Mouse (Mus musculus): Measurements from ENCODE around the gene Vipr1.
A peak's percentile ranks its signal among the peaks of the same experiment; 100 is the strongest.

Vipr1 gene

DNA sequence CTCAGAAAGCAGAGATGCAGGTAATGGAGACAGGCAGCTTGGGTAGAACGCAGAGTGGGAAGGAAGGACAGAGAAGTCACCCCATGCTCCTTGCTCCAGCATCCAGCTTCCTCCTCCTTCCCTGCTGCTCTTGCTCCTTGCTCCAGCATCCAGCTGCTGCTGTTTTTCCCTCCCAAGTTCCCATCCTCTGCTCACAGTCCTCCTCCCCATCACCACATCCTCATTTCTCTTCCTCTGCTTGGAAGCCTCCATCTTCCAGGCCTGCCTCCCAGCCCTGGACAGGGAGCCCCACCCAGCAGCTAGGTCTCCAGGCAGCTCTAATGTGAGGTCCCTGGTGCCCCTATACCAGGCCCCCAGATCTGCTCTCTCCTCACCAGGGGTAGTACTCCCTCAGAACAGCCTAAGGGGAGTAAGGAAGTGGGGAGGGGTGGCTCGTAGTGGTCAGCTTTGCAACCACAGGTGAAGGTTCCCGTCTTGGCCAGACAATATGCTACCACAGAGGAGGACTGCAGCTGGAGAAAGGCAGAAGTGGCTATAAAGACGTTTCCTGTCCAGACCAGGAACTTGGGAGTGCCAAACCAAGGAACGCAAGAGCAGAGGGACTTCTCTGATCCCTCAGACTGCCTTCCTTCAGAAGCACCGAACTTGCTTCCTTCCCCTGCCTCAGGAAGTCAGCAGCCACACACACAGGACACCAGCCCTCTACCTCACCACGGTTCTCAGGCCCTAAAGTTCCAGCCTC is 6.5 kb upstream of the Vipr1 start:
- DNase-seq = no peak

DNA sequence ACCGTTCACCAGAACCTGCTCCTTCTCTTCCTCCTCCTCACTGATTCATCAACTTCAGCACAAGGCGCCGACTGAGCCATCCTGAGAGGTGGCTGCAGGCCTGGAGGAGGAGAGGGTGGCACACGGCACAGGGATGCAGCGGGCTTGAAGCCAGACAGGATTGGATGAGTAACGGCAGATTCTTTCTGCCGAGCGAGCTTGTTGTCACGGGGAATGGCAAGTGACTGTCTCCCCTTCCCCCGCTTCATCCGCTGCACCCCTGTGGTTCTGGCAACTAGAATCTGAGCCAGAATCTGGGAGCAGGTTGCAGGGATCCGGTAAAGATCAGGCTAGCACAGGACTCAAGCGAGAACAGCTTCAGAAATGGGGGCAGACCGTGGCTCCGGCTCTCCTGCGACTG is 2.7 kb upstream of the Vipr1 start:
- DNase-seq = peak; percentile 83

DNA sequence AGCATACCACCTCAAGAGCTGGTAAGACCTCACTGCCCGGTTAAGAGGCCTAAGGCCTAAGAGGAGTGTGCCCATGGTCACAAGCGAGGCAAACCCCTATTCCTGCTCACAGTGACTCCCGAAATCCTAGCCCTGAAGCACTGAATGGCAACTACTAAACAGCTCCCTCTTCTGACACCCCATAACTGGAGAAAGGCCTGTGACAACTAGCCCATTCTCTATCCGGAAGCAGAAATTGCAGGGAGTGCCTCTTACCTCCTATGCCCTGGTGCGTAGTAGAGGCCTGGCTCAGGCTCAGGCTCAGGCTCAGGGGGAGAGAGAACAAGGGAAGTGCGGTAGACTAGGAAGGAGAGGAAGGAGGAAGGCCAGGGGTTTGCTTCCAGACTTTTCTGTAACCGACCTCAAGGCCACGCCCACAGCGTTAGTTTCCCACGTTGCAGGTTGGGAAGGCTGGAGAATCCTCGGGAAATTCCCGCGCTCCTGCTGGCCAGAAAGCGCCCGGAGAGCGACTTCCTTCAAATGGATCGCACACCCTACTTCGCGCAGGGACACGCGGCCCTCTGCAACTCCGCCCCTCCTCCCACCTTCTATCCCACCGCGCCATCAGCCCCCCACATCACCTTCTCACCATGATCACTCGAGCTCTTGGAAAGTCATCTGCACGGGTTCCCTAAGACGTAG is 1.1 kb upstream of the Vipr1 start:
- peak; percentile 68 for DNase-seq

DNA sequence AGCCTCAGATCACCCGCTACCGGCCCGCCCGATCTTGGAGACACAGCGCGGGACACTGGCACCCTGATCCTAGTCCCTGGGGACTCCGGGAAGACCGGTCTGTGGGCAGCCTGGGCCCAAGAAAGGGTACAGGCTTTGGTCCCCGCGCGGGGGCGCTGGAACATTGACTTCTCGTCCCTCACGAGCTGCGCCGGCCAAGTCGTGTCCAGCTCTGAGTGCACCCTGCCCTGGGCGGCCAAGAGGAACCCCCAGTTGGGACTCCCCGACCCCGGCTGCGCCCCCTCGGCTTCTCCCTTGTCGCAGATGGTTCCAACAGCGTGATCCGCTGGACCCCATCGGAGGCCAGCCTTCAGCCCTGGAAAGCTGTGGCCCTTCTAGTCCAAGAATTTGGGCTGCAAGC is 515 bp upstream of the Vipr1 start, which contains the start of gene Lyzl4:
Lyzl4 (minus strand) TSS at position 96 of the 400 bp plus-strand sequence.
- DNase-seq = peak; percentile 88

DNA sequence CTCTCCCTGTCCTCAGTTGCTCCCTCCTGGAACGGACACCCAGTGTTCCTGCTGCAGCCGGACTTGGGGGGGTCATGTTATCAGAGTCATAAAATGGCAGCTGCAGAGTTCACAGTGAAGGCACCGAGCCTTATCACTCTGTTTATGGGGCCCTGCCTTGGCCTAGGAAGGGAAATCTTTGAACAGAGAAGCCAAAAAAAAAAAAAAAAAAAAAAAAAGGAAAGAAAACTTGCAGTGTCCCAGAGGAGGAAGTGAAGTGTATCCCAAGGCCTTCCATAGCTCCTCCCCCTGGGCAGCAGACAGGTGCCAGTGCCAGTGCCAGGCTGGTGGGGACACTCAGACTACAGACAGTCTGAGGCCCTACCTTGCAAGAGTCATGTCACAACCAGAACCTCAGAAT is 2.3 kb downstream of the Vipr1 start:
- no peak for DNase-seq

DNA sequence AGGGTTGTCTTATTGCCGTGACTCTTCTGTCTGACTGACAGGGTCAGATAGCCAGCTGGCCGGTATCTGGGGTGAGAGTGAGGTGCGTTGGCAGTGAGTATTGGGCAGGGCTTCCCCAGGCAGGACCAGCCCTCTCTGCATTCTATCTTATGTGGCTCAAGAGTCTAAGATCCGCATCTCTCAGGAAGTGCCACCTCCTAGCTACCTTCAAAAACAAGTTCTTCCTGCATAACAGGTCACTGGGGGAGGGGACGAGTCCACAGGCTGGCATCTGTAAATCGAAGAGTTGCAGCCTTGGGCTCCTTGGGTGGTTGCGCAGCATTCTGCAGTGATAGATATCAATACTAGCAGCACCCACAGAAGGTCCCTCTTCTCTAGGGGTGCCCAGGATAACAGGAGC is 4.5 kb downstream of the Vipr1 start:
- DNase-seq = no peak

DNA sequence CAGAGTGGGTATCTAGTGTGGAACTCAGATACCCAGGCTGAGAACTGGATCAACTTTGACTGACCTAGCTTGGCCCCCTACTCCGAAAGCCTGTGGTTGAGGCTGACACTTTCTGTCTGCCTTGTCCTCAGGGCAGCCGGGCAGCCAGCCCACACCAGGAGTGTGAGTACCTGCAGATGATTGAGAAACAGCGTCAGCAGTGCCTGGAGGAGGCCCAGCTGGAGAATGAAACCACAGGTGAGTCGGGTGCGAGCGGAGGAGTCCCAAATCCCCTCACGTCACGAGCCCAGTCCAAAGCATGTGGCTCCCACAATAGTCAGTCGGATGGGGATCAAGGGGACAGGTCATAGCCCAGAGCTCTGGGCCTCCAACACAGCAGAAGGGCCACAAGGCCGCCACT is 11.2 kb downstream of the Vipr1 start:
- no peak for DNase-seq

DNA sequence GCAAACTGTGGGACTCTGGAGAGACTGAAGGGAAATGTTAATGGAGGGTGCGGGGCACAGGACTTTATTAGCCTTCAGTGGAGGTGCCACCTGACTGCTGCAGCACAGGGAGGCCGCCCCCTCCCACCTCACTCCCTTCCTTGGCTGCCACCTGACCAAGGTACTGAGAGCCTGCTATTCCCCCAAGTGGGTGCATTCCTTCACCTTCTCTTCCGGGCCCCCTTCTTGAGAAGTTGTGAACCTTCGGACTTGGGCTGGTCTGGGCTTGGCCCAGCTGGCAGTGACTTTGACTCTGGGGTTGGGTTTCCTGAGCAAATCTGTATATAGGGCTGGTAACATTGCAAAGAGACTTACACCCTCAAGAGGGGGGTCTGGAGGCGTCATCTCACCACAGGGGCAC is 13.8 kb downstream of the Vipr1 start:
- DNase-seq = no peak

DNA sequence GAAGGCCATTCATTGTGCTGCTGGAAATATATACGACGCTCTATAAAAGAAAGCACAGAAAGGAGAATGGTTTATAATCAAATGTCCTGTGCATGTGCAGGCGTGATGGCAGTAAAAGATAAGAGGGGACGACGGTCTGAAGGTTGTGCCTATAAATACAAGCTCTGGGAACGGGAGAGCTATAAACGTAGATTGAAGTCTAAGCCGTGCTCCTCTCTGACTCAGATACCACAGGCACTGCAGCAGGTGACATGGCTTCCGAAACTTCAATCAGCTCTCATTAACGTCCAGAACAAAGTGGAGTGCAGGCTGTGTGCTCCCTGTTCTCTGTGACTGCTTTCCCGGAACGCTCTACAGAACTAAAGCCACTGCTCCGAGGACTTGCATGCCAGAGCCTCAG is 14.6 kb downstream of the Vipr1 start:
- DNase-seq = no peak

DNA sequence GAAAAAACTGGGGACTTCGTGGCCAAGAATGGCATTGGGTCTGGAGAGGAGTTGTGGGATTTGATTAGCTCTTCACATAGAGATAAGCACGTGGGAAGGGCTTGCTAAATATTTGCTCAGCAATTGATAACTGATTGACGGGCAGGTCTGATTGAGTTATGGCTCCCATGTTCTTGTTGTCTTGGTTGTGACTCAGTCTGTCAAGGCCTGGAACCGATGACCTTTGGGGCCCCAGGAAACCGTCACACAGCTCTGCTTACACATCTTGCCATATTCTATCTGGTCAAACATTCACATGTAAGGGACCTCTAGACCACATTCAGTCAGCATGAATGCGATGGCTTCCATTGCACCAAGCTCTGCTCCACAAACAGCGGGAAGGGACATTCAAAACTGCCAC is 15.7 kb downstream of the Vipr1 start:
- DNase-seq = no peak

DNA sequence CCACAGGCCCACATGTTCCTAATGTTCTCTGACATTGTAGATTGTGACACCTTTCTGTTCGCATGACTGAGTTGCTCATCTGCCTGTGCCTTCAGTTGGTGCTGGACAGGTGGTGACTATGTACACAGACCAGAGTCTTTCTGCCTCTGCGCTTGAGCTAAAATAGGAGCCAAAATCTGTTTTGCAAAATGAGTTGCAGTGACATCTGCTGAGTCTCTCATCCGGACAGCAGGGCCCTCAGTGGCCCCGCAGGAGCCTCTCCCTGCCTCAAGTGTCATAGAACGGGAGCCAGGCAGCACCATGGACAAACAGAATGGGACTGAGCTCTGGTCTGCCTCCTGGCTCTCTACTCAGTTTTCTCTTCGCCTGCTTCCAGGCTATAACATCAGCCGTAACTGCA is 17.3 kb downstream of the Vipr1 start:
- DNase-seq = no peak

DNA sequence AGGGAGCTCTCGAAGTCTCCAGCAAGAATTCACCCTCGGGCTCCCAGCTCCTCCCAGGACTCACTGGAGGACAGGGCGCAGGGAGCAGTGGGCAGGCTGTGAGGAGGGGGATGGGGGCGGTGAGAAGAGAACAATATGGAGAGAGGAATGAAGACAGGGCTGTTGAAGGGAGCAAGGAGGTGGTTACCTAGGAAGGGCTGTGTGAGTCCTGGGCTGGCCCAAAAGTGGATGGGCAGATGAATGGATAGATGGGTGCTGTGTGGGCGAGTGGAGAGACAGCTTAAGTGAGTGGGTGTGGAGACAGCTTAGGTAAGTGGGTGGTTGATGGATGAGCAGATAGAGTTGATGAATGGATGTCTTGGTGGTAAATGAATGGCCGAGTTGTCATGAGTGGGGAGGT is 21.0 kb downstream of the Vipr1 start:
- DNase-seq = no peak

DNA sequence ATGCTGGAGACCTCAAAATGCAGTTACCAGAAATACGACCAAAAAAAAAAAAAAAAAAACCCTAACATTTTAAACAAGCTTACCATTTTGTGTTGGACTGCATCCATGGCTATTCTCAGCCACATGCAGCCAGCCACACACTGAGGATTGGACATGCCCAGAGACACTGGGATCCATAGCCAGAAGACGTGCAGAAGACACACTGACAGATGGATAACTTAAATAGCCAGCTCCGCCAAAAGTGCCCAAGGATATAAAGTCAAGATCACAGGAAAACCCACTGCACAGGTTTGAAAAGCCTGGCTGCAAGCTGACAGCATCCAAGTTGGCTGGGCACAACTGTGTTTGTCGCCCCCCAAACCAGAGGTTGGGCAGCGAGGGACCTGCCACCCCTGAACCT is 21.6 kb downstream of the Vipr1 start:
- no peak for DNase-seq

DNA sequence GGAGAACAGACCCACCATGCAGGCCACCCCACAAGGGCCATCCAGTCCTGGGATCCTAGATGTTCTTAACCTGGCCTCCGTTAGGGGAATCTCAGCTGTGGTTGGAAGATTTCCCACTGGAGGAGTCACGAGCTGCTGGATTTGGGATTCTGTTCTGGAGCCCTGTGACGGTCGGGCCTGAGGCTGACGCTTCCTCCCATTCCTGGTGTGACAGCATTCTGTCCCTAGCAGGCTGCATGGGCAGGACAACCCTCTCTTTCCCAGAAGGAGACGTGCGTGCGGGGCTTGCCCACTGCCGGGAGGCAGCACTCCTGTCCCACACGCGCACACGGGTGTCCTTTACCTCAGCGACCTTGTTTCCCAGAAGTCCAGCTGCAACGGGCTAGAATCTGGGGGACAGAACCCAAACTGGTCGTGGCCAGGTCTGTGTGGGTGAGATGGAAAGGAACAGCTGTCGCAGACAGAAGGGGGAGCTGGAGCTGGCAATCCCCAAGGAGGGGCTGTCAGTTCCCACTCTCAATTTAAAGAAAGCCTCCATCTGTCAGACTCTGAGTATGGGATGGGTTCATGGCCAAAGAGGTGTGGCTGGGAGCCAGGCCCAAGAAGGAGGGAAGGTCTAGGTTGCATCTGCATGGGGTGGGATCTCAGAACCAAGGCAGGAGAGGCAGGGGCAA is 24.6 kb downstream of the Vipr1 start:
- DNase-seq = no peak

DNA sequence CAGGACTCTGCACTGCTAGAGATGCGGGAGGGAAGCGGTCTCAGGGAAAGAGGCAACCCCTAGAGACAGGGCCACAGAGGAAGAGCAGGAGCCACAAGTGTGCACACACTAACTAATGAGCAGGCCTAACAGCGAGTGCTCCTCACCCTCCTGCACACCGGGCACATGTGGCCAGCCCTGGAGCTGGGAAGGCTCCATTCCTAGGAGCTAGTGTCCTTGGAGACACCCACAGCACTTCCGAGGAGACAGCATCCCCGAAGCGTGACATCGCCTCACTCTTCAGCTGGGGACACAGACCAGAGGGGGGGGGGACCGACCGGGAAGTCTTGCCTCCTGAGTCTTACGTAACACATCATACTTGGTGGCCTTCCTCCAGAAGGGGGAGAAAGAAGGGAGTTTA is 25.3 kb downstream of the Vipr1 start:
- DNase-seq = no peak

DNA sequence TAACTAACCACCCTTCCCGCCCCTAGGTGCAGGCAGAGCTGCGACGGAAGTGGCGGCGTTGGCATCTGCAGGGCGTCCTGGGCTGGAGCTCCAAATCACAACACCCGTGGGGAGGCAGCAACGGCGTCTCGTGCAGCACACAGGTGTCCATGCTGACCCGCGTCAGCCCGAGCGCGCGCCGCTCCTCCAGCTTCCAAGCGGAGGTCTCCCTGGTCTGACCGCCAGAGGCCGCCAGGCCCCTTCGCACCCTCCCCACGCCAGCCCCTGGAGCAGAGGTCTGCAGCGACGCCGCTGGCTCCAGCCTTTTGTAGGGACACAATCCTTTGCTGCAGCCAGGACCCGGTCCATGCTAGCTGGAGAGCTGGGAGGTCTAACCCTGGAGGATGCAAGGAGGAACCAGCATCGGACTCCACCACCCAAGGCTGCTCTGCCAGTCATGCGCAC is 26.9 kb downstream of the Vipr1 start:
- no peak for DNase-seq

DNA sequence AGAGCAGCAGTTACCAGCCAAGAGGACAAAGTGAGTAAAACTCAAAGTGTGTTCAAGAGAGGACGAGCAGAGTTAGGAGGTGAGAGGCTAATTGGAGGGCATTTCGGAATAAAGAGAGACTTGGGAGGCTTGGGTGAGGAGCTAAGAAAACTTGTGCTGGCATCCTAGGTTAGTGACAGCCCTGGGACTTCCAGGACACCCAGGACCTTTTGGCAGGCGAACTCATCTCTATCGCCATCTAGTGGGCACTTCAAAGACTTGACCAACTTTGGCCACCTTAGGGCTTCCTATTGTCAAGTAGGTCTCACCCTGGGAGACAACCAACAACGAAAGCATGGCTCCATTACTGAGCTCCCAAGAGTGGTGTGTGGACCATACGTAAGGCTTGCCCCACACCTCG is 28.8 kb downstream of the Vipr1 start:
- DNase-seq = peak; percentile 62

DNA sequence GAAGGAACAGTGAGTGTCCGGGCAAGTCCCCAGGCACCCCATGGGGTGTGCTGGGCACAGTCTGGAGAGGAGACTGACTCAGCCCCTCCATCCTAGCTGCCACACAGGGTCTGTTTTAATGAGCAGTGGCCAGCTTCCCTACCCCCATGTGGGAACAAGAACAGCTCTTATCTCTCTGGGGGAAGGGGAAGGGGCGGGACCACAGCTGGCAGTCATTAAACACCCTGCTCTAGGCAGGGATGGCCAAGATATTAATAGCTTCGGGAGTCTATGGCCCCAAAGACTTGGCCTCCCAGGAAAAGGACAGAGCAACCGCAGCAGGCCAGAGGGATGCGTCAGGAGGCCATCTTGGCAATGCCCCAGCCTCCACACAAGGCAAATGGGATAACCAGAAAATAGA is 29.8 kb downstream of the Vipr1 start:
- DNase-seq = no peak

DNA sequence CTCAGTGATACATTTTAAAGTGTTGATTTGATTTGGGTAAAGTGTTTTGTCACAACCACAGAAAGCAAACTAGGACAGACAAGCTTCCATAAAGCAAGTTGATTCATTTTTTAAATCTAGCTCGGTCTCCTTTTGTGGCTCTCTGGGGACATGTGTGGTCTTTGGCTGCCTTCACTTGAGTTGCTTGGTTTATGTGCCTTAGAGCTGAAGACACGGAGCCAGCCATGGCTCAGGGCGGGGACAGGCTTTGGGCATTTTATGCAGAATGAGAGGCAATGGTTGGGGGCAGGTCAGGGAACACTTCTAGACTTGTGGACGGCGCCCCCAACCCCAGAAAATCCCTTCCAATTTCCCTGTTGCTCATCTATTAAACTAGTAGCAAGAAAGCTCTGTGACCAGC is 31.2 kb downstream of the Vipr1 start:
- DNase-seq = no peak

DNA sequence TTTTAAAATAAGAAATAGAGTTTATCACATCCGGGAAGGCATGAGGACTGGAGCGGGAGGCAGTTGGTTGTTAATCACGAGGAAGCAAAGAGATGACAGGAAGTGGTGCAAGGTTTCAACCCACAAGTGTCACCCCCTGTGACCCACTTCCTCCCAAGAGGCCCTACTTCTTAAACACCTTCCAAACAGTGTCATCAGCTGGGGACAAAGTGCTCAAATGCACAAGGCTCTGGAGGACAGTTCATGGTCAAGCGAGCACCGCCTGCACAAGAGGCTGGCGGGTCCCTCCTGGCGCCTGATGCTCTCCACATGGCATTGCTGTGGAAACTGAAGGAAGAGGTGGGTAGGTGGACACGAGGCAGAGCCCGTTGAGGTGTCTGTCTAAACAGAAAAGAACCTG is 32.5 kb downstream of the Vipr1 start:
- DNase-seq = no peak

DNA sequence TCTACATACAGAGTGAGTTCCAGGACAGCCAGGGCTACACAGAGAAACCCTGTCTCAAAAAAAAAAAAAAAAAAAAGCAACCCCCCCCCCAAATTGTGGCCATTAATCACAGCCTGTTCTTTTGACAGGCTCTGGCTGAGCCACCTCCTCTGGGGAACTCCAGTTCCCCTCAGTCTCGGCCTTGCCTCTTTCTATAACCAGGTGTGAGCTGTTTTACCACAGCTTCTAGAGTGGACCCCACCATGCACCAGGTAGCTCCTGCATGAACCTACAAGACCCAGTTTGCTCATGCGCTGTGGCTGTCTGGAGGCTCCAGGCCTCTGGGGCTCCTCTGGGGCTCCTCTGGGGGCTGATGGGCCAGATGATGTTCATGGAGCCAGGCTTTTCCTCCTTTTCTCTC is 33.0 kb downstream of the Vipr1 start:
- DNase-seq = no peak

DNA sequence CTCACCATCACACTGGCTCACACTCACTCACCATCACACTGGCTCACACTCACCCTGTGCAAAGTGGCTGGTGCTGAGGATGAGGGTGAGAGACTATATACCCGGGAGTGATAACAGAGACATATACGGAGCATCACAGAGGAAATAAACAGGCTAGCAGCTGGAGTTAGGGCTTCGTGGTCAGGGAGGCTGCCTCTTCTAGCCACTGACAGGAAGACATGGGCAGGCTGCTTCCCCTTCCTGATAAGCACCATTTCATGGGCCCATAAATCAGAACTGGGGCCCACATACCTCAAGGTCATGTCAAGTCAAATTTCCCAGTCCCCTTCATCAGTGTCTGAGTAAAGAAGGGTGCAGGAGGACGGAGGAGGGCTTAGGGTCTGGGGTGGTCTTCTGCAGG is 34.6 kb downstream of the Vipr1 start:
- DNase-seq = no peak

DNA sequence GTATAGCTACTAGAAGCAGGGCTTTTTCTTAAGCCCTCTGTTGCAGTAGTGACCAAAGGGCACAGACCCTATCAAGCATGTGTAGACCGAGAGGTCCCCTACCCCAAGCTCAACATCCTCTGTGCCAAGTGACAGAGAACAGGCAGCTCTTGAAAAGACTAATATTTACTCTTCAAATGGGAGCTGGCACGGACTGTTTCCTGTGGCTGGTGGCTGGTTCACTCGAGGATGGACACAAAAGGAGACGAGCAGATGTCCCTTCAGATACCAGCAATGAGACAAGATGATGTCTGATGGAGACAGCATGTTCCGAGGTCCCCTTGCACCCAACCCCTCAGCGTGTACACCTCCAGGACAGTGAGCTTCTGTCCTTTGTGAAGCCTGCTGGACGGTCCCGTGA is 35.0 kb downstream of the Vipr1 start:
- DNase-seq = no peak

DNA sequence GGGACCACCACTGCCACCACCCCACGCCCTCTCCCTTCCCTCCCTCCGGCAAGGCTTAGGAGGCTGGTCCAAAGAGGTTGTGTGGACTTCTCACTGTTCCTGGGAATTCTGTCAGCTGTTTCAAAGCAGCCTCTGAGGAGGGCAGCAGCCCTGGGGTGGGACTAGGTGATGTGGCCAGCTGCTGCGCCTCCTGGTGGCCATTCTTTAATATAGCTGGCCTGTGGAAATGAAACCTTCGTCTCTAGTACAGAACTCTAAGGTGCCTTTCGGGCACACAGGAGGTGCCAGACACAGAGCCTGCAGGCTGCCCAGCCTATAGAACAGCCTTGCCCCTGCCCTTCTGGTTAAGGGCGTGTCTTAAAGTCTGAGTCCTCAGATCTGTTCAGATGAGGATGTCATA is 37.0 kb downstream of the Vipr1 start:
- DNase-seq = peak; percentile 40

Data from cerebellum, adult 9-11 months (tissue).